Mouse (Mus musculus) neural tube, embryonic 11.5 days (tissue): ENCODE data around the gene Sept1. TPM values are rescaled to one million over a fixed set of nuclear protein-coding genes. Genes with fewer than 3 reads are reported as not detected.

Source experiments
- ATAC-seq: fragments of 200-750 bp; cut with Nextera tagmentation; 2 replicates; pipeline ENCODE4 v1.8.0; 2017; ENCODE audit warnings: moderate number of reproducible peaks, mild to moderate bottlenecking, moderate TSS enrichment, moderate library complexity; ENCODE audit not compliant: insufficient read depth, low FRiP score, low TSS enrichment
- DNase-seq: peaks from one replicate; pipeline ENCODE4 v3.0.0-alpha.2; 2015; ENCODE audit warnings: low spot score
- H3K27ac ChIP-seq: fragments of 300-500 bp; sonication (generic); 2 replicates; pipeline ENCODE4 v1.5.1; 2014; ENCODE audit warnings: low read depth, mild to moderate bottlenecking, low read length
- H3K27me3 ChIP-seq: fragments of 300-500 bp; sonication (generic); 2 replicates; pipeline ENCODE4 v1.6.1; 2014; ENCODE audit warnings: mild to moderate bottlenecking, low read length, mixed read lengths; ENCODE audit not compliant: control insufficient read depth, insufficient read depth
- H3K36me3 ChIP-seq: fragments of 300-500 bp; sonication (generic); 2 replicates; pipeline ENCODE4 v1.6.1; 2014; ENCODE audit warnings: mild to moderate bottlenecking, low read length, moderate library complexity, mixed read lengths; ENCODE audit not compliant: control insufficient read depth, insufficient read depth
- H3K4me1 ChIP-seq: fragments of 300-500 bp; sonication (generic); 2 replicates; pipeline ENCODE4 v1.6.1; 2014; ENCODE audit warnings: low read length, mixed read lengths; ENCODE audit not compliant: control insufficient read depth, insufficient read depth
- H3K4me2 ChIP-seq: fragments of 300-500 bp; sonication (generic); 2 replicates; pipeline ENCODE4 v1.6.1; 2014; ENCODE audit warnings: low read depth, mild to moderate bottlenecking, moderate library complexity
- H3K4me3 ChIP-seq: fragments of 300-500 bp; sonication (generic); 2 replicates; pipeline ENCODE4 v1.5.1; 2014; ENCODE audit warnings: low read depth, low read length
- H3K9ac ChIP-seq: fragments of 300-500 bp; sonication (generic); 2 replicates; pipeline ENCODE4 v1.6.1; 2014; ENCODE audit warnings: mild to moderate bottlenecking, low read length
- H3K9me3 ChIP-seq: fragments of 300-500 bp; sonication (generic); 2 replicates; pipeline ENCODE4 v1.6.1; 2016; ENCODE audit warnings: low read length; ENCODE audit not compliant: control insufficient read depth
- WGBS: fragments of 180-500 bp; shearing (Covaris S2); extraction: QIAGEN DNeasy Blood & Tissue Kit; methylation state at CpG from one replicate; pipeline ENCODE4 v1.1.7; 2014; 5-methylcytosine and 5-hydroxymethylcytosine counted together
- polyA plus RNA-seq: library from polyadenylated mRNA; unstranded; fragments of >200 nt; fragmentation: Nextera tagmentation; extraction: Ambion mirVana; gene quantifications from 2 replicates; pipeline ENCODE4 v1.2.1, GENCODE M21; 2014

The Sept1 gene
- polyA plus RNA-seq, 1 experiment from 2014 or later = 22.0 TPM

DNA sequence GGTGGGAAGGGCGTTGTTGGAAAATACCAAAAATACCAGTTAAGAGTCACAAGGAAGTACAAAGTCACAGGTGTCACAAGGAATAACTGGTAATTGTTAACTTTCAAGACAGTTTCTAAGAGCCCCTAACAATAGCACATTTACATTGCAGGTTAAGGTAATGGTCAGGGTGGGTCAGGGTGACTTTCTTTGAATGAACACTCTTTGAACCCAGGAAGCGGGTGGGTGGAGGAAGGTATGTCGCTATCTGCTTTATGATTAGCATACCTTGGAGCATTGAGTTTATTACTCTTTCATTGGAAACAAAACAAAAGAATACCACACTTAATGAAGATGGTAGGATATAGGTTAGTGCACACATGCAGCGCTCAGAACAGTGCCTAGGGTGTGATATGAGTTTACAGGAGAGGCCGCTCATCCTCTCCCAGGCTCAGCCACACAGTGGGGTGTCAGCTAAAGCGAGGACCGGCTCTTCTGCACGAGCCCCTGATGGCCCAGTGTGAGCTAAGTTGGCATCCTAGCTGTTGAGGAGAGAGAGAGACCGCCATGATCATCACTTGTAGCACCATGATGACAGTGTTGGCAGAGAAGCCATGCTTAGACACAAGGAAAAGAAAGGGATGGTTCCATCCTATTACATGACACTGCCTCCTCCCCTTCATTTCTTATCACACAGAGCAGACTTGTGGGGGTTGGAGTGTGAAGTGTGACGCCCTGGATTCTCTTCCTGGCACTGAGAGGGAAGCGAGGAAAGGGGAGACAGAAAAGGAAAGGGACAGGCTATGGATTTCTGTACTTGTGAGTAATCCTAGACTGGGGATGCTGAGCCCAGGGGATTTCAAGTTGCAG lies 7.6 kb downstream of the Sept1 start:
- Histone ChIP-seq H3K9me3 (no peaks in the 10 kb centered on the region), H3K4me2 (no peak overlapping the region), H3K36me3 (peaks cover 4% of the 10 kb centered on the region), H3K4me3 (no peak overlapping the region), H3K4me1 (peaks cover 2% of the 10 kb centered on the region; the same call in 1 of the 2 replicates), H3K27ac (no peak overlapping the region), H3K27me3 (no peaks in the 10 kb centered on the region), H3K9ac (no peak overlapping the region)
- ATAC-seq (no peak), DNase-seq (no peak)
- WGBS = 90% methylated on average over 11 of the region's 11 CpGs

DNA sequence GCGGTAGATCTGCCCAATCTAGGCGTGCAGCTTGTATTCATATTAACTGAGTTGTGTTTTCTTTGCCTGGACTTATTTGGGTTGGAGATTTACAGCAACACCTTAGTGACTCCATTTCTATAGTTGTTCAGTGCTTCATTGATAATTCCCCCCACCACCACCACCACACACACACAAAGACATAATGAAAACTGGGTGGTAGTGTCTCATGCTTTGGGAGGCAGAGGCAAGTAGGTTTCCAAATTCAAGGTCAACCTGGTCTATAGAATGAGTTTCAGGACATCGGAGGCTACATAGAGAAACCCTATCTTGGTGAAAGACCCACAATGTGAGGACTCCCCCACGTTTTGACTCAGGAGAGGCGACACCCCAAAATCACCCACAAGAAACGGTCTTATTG lies 8.3 kb downstream of the Sept1 start:
- Histone ChIP-seq H3K27ac (no peak overlapping the region), H3K9me3 (no peaks in the 10 kb centered on the region), H3K9ac (no peak overlapping the region), H3K27me3 (no peaks in the 10 kb centered on the region), H3K4me1 (no peaks in the 10 kb centered on the region), H3K4me2 (no peak overlapping the region), H3K4me3 (no peak overlapping the region), H3K36me3 (peaks cover 4% of the 10 kb centered on the region)
- DNase-seq (no peak), ATAC-seq (no peak)
- WGBS = 85% methylated on average over 6 of the region's 6 CpGs

DNA sequence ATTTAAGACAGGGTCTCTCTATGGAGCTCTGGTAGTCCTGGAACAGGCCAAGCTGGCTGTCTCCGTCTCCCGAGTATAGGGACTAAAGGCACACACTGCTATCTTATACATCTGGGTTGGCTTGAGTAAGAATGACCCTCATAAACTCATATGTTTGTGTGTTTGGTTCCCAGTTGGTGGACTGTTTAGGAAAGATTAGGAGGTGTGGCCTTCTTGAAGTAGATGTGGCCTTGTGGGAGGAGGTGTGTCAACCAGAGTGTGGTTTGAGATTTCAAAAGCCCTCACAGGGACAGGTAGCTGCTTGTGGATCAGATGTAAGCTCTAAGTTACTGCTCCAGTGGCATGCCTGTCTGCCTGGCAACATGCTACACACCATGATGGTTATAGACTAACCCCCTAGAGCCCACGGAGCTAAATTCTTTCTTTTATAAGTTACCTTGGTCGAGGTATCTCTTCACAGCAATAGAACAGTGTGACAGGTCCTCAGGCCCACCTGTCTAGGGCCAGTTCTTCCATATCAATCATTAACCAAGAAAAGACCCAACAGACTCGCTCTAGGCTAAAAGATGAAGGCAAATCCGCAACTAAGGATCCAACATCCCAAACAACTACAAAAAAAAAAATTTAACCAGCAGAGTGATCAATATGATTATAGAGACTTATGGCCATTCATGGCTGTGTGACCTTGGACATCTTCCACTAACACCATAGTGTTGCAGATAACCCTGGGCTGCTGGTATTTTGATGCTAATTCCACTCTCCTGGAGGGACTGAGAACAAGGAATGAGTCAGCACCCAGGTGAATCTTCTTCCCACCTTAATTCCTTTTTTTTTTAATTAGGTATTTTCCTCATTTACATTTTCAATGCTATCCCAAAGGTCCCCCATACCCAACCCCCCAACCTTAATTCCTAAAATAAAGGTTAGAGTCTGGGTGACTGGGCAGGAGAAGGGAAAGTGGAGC lies 9.1 kb downstream of the Sept1 start:
- no peak for DNase-seq
- no peak overlapping the region for H3K4me3 ChIP-seq
- 85% methylated on average over 6 of the region's 6 CpGs for WGBS
- ATAC-seq = no peak
- H3K9ac ChIP-seq = no peak overlapping the region
- H3K9me3 ChIP-seq = no peaks in the 10 kb centered on the region
- peaks cover 2% of the 10 kb centered on the region; the same call in 1 of the 2 replicates for H3K36me3 ChIP-seq
- no peaks in the 10 kb centered on the region for H3K27me3 ChIP-seq
- H3K4me2 ChIP-seq = no peak overlapping the region
- H3K27ac ChIP-seq = no peak overlapping the region
- no peaks in the 10 kb centered on the region for H3K4me1 ChIP-seq

DNA sequence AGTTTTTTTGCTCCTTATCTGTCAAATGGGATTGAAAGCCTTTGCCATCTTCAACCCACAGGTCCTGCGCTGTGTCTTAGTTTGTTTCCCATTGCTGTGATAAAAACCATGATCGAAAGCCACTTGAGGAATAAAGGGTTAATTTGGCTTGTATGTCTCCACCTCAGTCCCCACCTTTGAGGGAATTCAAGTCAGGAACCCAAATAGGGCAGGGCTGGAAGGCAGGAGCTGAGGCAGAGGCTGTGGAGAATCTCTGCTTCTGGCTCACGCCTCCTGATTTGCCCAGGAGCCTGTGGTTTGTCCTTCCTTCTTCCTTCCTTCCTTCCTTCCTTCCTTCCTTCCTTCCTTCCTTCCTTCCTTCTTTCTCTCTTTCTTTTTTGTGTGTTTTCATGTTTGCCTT lies 9.8 kb downstream of the Sept1 start:
- no peak overlapping the region for H3K27ac ChIP-seq
- no peaks in the 10 kb centered on the region for H3K9me3 ChIP-seq
- DNase-seq = no peak
- ATAC-seq = no peak
- no peaks in the 10 kb centered on the region for H3K4me1 ChIP-seq
- 97% methylated on average over 3 of the region's 3 CpGs for WGBS
- H3K4me3 ChIP-seq = no peak overlapping the region
- H3K27me3 ChIP-seq = no peaks in the 10 kb centered on the region
- H3K36me3 ChIP-seq = peaks cover 2% of the 10 kb centered on the region; the same call in 1 of the 2 replicates
- no peak overlapping the region for H3K4me2 ChIP-seq
- H3K9ac ChIP-seq = no peak overlapping the region

DNA sequence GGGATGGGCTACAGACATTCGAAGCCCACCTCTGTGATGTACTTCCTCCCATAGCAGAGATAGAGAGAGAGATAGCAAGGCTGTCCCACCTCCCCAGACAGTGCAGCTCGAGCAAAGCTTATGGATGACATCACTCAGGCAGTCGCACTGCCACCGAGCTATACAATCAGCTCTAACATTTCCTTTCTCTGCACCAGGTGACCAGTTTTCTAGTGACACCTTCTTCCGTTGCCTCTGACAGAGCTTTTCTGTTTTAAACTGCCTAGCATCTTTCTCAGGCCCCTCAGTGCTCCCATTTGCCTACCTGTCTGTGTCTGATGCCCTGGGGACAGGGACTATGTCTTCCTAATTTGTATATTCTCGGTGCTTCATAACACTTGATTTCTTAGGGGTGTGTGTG lies 12.5 kb downstream of the Sept1 start:
- H3K4me2 ChIP-seq = no peak overlapping the region
- H3K9ac ChIP-seq = no peak overlapping the region
- 88% methylated on average over 6 of the region's 6 CpGs for WGBS
- no peaks in the 10 kb centered on the region for H3K27me3 ChIP-seq
- H3K9me3 ChIP-seq = no peaks in the 10 kb centered on the region
- H3K36me3 ChIP-seq = peaks cover 2% of the 10 kb centered on the region; the same call in 1 of the 2 replicates
- DNase-seq (no peak), ATAC-seq (no peak)
- H3K4me3 ChIP-seq = no peak overlapping the region
- H3K27ac ChIP-seq = no peak overlapping the region
- no peaks in the 10 kb centered on the region for H3K4me1 ChIP-seq

DNA sequence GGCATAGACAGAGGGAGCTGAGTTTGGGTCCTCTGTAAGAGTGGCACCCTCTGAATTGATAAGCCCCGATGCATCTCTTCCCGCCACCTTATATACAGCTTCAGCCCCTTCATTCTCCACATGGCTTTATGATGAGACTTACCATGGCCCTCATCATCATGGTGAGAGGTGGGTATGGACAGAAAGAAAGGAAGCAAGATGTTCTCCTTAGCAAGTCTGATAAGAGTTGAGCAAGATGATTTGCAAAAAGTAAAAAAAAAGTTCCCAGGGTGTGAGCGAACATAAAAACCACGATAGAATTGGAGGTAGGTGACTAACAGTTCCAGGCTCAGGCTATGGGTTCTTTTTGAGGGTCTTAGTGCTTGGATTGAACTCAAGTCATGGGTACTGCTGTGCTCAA lies 14.3 kb downstream of the Sept1 start:
- Histone ChIP-seq H3K27me3 (0 out of 2 replicates have a peak, but pooled peaks cover 2% of the 10 kb centered on the region), H3K27ac (no peak overlapping the region), H3K9ac (no peak overlapping the region), H3K36me3 (no peaks in the 10 kb centered on the region), H3K9me3 (no peaks in the 10 kb centered on the region), H3K4me1 (no peaks in the 10 kb centered on the region), H3K4me3 (no peak overlapping the region), H3K4me2 (no peak overlapping the region)
- ATAC-seq (no peak), DNase-seq (no peak)
- WGBS = 94% methylated on average over 4 of the region's 4 CpGs

DNA sequence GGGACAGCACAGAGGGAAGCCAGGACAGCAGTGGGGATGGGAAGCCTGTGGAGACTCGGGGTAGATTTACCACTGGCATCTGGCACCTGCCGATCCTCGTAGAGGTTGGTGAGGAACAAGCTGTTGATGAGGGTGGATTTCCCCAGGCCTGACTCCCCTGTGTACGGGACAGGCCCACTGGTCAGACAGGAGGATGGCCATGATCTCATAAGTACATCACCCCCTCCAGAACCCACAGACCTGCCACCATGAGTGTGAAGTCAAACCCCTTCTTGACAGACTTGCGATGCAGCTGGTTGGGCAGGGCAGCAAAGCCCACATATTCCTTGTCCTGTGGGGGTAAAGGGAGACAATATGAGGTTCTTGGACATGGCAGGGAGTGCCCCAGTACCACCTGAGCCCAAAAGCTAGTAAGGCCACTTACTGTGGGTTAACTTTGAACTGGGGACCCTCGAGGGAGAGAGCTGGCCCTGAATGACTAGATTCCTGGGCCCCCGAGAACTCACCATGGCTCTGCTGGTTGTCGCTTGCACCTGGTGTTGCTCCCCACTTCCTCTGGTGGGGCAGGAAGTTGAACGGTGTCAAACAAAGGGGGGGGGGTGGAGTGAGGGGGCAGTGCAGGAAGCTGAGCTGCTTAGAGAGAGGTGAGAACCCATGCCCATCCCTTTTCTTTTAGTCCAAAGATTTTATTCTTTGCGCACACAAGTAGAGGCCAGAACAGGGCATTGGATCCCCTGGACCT lies 14.9 kb downstream of the Sept1 start:
- Histone ChIP-seq H3K36me3 (no peaks in the 10 kb centered on the region), H3K9me3 (no peaks in the 10 kb centered on the region), H3K27ac (no peak overlapping the region), H3K27me3 (0 out of 2 replicates have a peak, but pooled peaks cover 2% of the 10 kb centered on the region), H3K4me3 (no peak overlapping the region), H3K9ac (no peak overlapping the region), H3K4me2 (no peak overlapping the region), H3K4me1 (no peaks in the 10 kb centered on the region)
- DNase-seq (no peak), ATAC-seq (no peak)
- 81% methylated on average over 10 of the region's 10 CpGs for WGBS

DNA sequence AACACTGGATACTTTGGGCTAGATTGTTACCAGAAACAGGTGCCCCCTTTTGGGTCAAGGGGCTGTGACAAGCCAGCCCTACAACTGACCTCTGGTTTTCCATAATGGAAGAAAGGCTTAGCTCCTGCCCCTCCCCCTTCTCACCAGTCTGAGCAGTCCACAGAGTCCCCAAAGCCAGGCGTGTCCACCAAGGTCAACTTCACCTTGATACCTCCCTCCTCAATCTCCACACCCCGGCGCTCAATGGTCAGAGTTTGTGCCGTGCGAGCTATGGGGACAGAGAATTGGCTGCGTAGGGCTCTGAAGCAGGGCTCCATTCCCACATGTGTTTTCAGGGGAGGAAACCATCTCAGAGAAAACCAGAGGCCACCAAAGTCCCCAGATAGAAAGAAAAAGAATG lies 15.5 kb downstream of the Sept1 start:
- Histone ChIP-seq H3K9ac (no peak overlapping the region), H3K27me3 (0 out of 2 replicates have a peak, but pooled peaks cover 2% of the 10 kb centered on the region), H3K4me1 (no peaks in the 10 kb centered on the region), H3K4me2 (no peak overlapping the region), H3K36me3 (no peaks in the 10 kb centered on the region), H3K27ac (no peak overlapping the region), H3K4me3 (no peak overlapping the region), H3K9me3 (no peaks in the 10 kb centered on the region)
- DNase-seq (no peak), ATAC-seq (no peak)
- 82% methylated on average over 6 of the region's 6 CpGs for WGBS
